Comparison of ENCODE assay signal across 13 mouse cellular contexts in the genomic region with DNA sequence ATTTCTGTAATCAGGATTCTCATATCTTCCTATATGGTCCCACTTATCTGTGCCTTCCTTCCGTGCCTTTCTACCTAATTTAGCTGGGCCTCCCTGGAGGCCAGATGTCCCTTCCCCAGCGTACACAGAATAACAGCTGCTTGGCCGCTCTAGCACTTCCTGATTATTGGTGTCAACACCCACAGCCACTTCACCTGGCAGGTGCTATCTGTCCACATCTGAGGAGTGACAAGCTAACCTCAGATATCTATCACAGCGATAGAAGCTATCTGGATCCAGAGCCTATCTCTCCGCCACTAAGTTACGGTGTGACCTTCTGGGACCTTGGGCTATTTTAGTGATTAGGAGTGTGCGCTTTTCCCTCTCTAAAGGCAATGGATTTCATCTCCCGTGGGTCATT.
A peak's percentile ranks its signal among the peaks of the same experiment; 100 is the strongest.
DNase-seq lines count a peak whose midpoint lies in the region; ATAC-seq and TF ChIP-seq lines count a peak whose summit lies in the region.
"Had no signal": no experiment of that assay in that cellular context is flagged by ENCODE, and none has a peak within 500 bp of the region (broad histone marks: within the 10 kb centered on the region; RNA-seq: fewer than 3 reads in every experiment).

No protein-coding gene starts in this region.

- no peak for TF ChIP-seq CTCF in Patski (IDR thresholded peaks at IDR 0.05)

- no peaks in the 10 kb centered on the region for H3K9me3 ChIP-seq in kidney, embryonic 14.5 days (ENCODE audit: control insufficient read depth, low read length)
- no peaks in the 10 kb centered on the region for H3K9me3 ChIP-seq in hindbrain, embryonic 14.5 days (ENCODE audit: control insufficient read depth, low read length)
- no peaks in the 10 kb centered on the region for H3K9me3 ChIP-seq in midbrain, embryonic 13.5 days
- H3K9me3 ChIP-seq: forebrain, embryonic 13.5 days; megakaryocyte, embryonic 14.5 days; neural tube, embryonic 15.5 days had no signal

- DNase-seq in kidney, postnatal 25 days = no peak
- DNase-seq in Patski (ENCODE audit: low read depth, low spot score) = no peak
- DNase-seq in hindbrain, embryonic 14.5 days (ENCODE audit: low spot score) = no peak
- no peak for DNase-seq in layer of hippocampus, postnatal 36 days
- DNase-seq in thymus, adult 18-20 months = no peak
- DNase-seq: cerebellum, adult 11-12 months; left cerebral cortex, postnatal 4 days; thymus, postnatal 14 days had no signal

- H3K4me3 ChIP-seq in kidney, embryonic 14.5 days (ENCODE audit: low read length) = no peak overlapping the region
- H3K4me3 ChIP-seq in hindbrain, embryonic 14.5 days (replicated peaks; ENCODE audit: low read length) = no peak overlapping the region
- H3K4me3 ChIP-seq in midbrain, embryonic 13.5 days (replicated peaks) = no peak overlapping the region
- H3K4me3 ChIP-seq: forebrain, embryonic 13.5 days; megakaryocyte, embryonic 14.5 days; neural tube, embryonic 15.5 days had no signal

- H3K36me3 ChIP-seq in kidney, embryonic 14.5 days (ENCODE audit: control insufficient read depth, insufficient read depth, low read length) = no peaks in the 10 kb centered on the region
- H3K36me3 ChIP-seq in hindbrain, embryonic 14.5 days (replicated peaks; ENCODE audit: control insufficient read depth, insufficient read depth) = no peaks in the 10 kb centered on the region
- no peaks in the 10 kb centered on the region for H3K36me3 ChIP-seq in midbrain, embryonic 13.5 days
- H3K36me3 ChIP-seq: neural tube, embryonic 15.5 days had no signal

- peak overlapping the region; percentile 53 for H3K27ac ChIP-seq in kidney, embryonic 14.5 days (ENCODE audit: low read depth, low read length)
- H3K27ac ChIP-seq in hindbrain, embryonic 14.5 days = no peak overlapping the region
- H3K27ac ChIP-seq in midbrain, embryonic 13.5 days = no peak overlapping the region
- H3K27ac ChIP-seq: forebrain, embryonic 13.5 days; neural tube, embryonic 15.5 days had no signal

- POLR2A ChIA-PET in Patski (lab: Charles Lee) = interaction anchor here (0.6 to 3.0 kb wide), 6 partner anchors 16 to 179 kb away, joined by 3 to 14 read pairs (median 6); no protein-coding TSS in a partner anchor

- no peaks in the 10 kb centered on the region for H3K27me3 ChIP-seq in kidney, embryonic 14.5 days (ENCODE audit: control insufficient read depth, insufficient read depth, low read length)
- H3K27me3 ChIP-seq in Patski = no peaks in the 10 kb centered on the region
- no peaks in the 10 kb centered on the region for H3K27me3 ChIP-seq in hindbrain, embryonic 14.5 days (ENCODE audit: control insufficient read depth, insufficient read depth, low read length)
- no peaks in the 10 kb centered on the region for H3K27me3 ChIP-seq in midbrain, embryonic 13.5 days
- H3K27me3 ChIP-seq: forebrain, embryonic 13.5 days; megakaryocyte, embryonic 14.5 days; neural tube, embryonic 15.5 days had no signal

- in situ Hi-C loops in Patski (cut with MboI; ENCODE audit: low pct_unique_long_range_greater_than_20kb) = no loop called here

- peak overlapping the region; percentile 9 for H3K4me2 ChIP-seq in kidney, embryonic 14.5 days (replicated peaks; ENCODE audit: low read depth, low read length)
- H3K4me2 ChIP-seq in hindbrain, embryonic 14.5 days (replicated peaks) = 0 out of 2 replicates have a peak overlapping the region, but pooled peaks have one; percentile 1
- no peak overlapping the region for H3K4me2 ChIP-seq in midbrain, embryonic 13.5 days (replicated peaks)
- H3K4me2 ChIP-seq: forebrain, embryonic 13.5 days; neural tube, embryonic 15.5 days had no signal

- peaks cover 7% of the 10 kb centered on the region; the same call in 1 of the 2 replicates for H3K4me1 ChIP-seq in kidney, embryonic 14.5 days (ENCODE audit: control insufficient read depth, insufficient read depth, low read length)
- no peaks in the 10 kb centered on the region; the same call in 1 of the 2 replicates for H3K4me1 ChIP-seq in hindbrain, embryonic 14.5 days (replicated peaks; ENCODE audit: control insufficient read depth, insufficient read depth, low read length)
- no peaks in the 10 kb centered on the region for H3K4me1 ChIP-seq in midbrain, embryonic 13.5 days (replicated peaks)
- H3K4me1 ChIP-seq: forebrain, embryonic 13.5 days; megakaryocyte, embryonic 14.5 days had no signal

- peak; percentile 43; the same call in 1 of the 2 replicates for ATAC-seq in kidney, embryonic 14.5 days (ENCODE audit: low FRiP score, low TSS enrichment)
- ATAC-seq in Patski = peak; percentile 0
- no peak for ATAC-seq in hindbrain, embryonic 14.5 days (ENCODE audit: low FRiP score)
- ATAC-seq in midbrain, embryonic 13.5 days = 0 out of 2 replicates have a peak, but pooled peaks have one; percentile 30
- ATAC-seq: forebrain, embryonic 13.5 days had no signal

- no peak overlapping the region for H3K9ac ChIP-seq in kidney, embryonic 14.5 days (ENCODE audit: low read depth, low read length)
- no peak overlapping the region for H3K9ac ChIP-seq in hindbrain, embryonic 14.5 days
- no peak overlapping the region for H3K9ac ChIP-seq in midbrain, embryonic 13.5 days (replicated peaks)
- H3K9ac ChIP-seq: forebrain, embryonic 13.5 days; neural tube, embryonic 15.5 days had no signal

- CTCF ChIA-PET in Patski (lab: Charles Lee) = interaction anchor here (1.0 to 2.7 kb wide), 10 partner anchors 17 to 179 kb away, joined by 3 to 24 read pairs (median 4); no protein-coding TSS in a partner anchor

- 47% methylated on average over 8 of the region's 8 CpGs for WGBS in kidney, embryonic 14.5 days
- 64% methylated on average over 8 of the region's 8 CpGs for WGBS in hindbrain, embryonic 14.5 days
- WGBS in midbrain, embryonic 13.5 days = 80% methylated on average over 8 of the region's 8 CpGs
